Mouse (Mus musculus): ENCODE measurements around the gene Pcgf6. TPM values are rescaled to one million over a fixed set of nuclear protein-coding genes. Genes with fewer than 3 reads are reported as not detected.

The Pcgf6 gene
- polyA plus RNA-seq (2014; fragmentation: Illumina TruSeq; extraction: RNeasy Lipid Tissue Mini Kit (QIAGEN cat#74804); ENCODE audit: low read depth, low replicate concordance): 112 TPM

DNA sequence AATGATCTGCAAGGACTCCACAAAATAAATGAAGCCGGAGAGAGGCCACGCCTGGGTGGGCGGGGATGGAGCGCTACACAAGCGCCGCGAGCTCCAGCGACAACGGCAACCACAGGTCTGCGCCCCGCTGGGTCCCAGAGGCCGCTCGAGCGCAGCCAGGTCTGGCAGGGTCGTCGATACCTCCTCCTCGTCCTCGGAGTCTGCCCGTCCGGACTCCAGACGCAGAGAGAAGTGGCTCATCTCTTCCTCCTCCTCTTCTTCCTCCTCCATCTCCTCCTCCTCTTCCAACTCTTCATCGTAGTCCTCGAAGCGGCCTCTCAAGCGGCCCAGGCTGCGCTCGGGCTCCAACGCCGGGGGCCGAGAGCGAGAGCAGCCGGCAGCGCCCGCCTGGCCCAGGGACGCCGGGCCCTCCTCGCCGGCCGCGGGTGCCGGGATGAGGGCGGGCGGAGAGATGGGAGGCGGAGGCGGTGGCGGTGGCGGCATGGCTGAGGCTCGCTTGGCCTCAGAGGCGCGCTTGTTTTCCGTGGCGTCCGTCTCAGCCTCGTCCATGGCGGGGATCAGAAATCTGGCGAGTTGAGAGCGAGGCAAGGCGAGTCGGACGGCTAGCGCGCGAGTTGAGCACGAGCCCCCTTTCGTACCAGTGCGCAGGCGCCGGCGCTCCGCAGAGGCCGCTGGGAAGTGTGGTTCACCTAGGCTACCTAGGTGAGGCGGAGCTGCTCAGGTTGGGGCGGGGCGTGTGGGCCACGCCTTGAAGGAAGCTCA, at the start of gene Pcgf6:
TSS of gene Pcgf6 (minus strand) at position 636 of the 762 bp plus-strand sequence.

GRCm38 (mm10) chr19:47090550-47091156, 39.9 kb upstream of the Pcgf6 start, which contains the start of the genes Usmg5 and Pdcd11:
Gene Usmg5 (minus strand): TSS chr19:47090647.
Gene Pdcd11 (plus strand): TSS chr19:47090768.

GRCm38 (mm10) chr19:47067096-47067882, 16.6 kb upstream of the Pcgf6 start, which contains the start of gene Taf5:
Gene Taf5 (plus strand): TSS chr19:47067746.

GRCm38 (mm10) chr19:47014447-47015381, 36.0 kb downstream of the Pcgf6 start, which contains the start of the genes Ina and Nt5c2:
Gene Ina (plus strand): TSS chr19:47014698.
Gene Nt5c2 (minus strand): TSS chr19:47015153.

Other genes starting within 250 kb of the Pcgf6 start
- gene Ina, start 36.2 kb downstream of the Pcgf6 start, polyA plus RNA-seq (2014; fragmentation: Illumina TruSeq; extraction: RNeasy Lipid Tissue Mini Kit (QIAGEN cat#74804); ENCODE audit: low read depth, low replicate concordance): 0.43 TPM
- 158 TPM for gene Nt5c2, start 35.8 kb downstream of the Pcgf6 start, polyA plus RNA-seq (2014; fragmentation: Illumina TruSeq; extraction: RNeasy Lipid Tissue Mini Kit (QIAGEN cat#74804); ENCODE audit: low read depth, low replicate concordance)
- 25.9 TPM for gene Taf5, start 16.8 kb upstream of the Pcgf6 start, polyA plus RNA-seq (2014; fragmentation: Illumina TruSeq; extraction: RNeasy Lipid Tissue Mini Kit (QIAGEN cat#74804); ENCODE audit: low read depth, low replicate concordance)
- 503 TPM for gene Usmg5, start 39.7 kb upstream of the Pcgf6 start, polyA plus RNA-seq (2014; fragmentation: Illumina TruSeq; extraction: RNeasy Lipid Tissue Mini Kit (QIAGEN cat#74804); ENCODE audit: low read depth, low replicate concordance)
- 2.4 TPM for gene Pdcd11, start 39.9 kb upstream of the Pcgf6 start, polyA plus RNA-seq (2014; fragmentation: Illumina TruSeq; extraction: RNeasy Lipid Tissue Mini Kit (QIAGEN cat#74804); ENCODE audit: low read depth, low replicate concordance)
- 0.91 TPM for gene Calhm2, start 87.4 kb upstream of the Pcgf6 start, polyA plus RNA-seq (2014; fragmentation: Illumina TruSeq; extraction: RNeasy Lipid Tissue Mini Kit (QIAGEN cat#74804); ENCODE audit: low read depth, low replicate concordance)
- not detected for gene Calhm1, start 93.3 kb upstream of the Pcgf6 start, polyA plus RNA-seq (2014; fragmentation: Illumina TruSeq; extraction: RNeasy Lipid Tissue Mini Kit (QIAGEN cat#74804); ENCODE audit: low read depth, low replicate concordance)
- gene Calhm3, start 106.9 kb upstream of the Pcgf6 start, polyA plus RNA-seq (2014; fragmentation: Illumina TruSeq; extraction: RNeasy Lipid Tissue Mini Kit (QIAGEN cat#74804); ENCODE audit: low read depth, low replicate concordance): not detected
- gene Neurl1a, start 127.9 kb upstream of the Pcgf6 start, polyA plus RNA-seq (2014; fragmentation: Illumina TruSeq; extraction: RNeasy Lipid Tissue Mini Kit (QIAGEN cat#74804); ENCODE audit: low read depth, low replicate concordance): 0.18 TPM